Mouse (Mus musculus) right cerebral cortex, postnatal 10 days (tissue): ENCODE results near the gene Vangl1.
"Not testable (repeated sequence)": the region's sequence is repeated elsewhere in the genome, so short reads cannot be mapped to it uniquely, and the experiment has no call there.

Experiments used
- DNase-seq, 2 experiments: peaks; one replicate each; pipeline ENCODE4 v3.0.0; 2021; ENCODE audit warnings: low spot score in 2 of 2

Vangl1 gene

DNA sequence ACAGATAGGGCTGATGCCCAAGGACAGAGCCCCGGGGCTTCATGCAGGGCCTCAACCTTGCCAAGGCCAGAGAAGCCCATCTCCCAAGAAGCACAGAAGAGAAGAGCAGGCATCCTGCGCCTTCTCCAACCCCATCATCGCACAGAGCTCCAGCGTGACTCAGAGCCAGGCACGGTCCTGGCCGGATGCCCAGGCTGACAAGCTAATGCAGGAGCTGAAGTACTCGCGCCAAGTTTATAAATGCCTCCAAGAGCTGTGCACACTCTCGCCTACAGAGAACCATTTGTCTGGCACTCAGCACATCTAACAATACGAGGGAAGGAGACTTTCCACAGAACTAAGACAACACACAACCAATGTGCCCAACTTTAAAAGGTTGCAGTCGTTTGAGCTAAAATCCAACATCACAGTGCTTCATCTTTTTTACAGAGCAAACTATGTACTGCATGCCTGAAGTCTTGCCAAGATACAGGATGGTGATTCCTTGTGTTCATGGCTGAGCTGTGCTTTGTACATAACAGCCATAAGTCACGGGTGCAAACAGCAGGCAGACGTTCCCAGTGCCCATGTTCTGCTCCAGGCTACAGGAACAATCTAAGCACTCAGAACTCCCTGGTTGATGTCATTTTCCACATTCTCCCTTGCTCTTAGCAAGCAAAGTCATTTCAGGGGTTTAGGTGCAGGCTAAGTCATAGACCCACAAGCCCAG lies 35.1 kb downstream of the Vangl1 start:
- DNase-seq = peak; percentile 97 to 98

DNA sequence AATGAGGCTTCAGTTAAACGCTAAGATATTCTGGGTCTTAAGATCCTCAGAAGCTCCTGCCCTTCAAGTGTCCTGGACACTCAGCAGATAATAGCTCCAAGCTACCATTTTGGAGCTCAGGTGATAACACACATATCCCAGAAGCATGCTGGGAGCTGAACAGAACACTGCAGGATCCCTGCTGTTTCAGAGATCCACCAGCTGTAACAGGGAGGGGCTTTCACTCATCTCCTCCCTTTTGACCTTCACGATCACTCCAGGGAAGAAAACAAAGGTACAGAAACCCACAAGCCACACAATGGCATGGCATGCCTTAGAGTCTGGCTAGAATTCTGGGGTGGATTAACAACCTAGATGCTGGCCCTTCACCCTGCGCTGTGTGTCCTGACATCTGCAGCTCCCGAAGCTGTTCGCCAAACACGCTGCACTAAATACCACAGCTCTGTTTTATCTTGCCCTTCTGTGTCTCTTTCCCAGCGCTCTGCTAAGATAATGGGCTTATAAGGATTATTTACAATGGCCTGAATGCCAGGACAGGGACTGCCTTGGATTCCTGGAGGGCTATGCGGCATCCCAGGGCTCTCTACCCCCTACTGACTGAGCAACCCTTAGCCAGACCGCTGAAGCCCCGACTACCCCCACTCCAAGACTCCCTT lies 36.8 kb downstream of the Vangl1 start:
- no peak for DNase-seq

DNA sequence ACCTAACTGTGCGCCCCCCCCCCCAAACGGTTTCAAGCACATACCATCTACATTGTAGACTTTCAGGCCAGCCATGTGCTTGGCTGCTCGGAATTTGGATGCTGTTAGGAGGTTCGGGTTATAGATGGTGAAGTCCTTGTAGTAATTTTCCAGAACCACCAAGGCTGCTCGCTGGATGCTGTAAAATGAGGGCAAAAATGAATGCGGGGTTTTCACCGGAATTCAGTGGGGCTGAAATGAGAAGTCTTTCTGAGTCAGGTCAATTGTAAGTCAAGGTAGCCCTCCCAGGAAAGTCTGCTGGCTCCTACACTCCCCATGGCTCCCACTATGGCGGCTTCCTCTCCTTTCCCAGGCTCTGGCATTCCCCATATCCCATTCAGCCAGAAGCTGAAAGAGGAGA lies 37.7 kb downstream of the Vangl1 start:
- DNase-seq = no peak

DNA sequence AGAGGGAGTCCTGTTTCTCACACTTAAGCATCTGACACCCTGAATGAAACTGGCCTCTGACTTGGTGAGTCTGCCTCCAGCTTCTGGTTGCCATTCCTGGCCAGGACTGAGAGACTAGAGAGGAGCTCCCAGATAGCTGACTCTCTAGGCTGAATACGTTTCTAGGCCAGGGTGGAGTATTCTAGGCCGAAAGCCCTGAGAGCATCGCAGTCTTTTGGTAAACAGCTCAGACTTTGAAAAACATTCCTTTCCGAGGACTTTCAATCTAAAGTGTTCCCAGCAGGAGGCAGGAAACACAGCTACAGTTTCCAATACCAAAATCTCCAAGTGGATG lies 38.2 kb downstream of the Vangl1 start:
- DNase-seq = no peak

DNA sequence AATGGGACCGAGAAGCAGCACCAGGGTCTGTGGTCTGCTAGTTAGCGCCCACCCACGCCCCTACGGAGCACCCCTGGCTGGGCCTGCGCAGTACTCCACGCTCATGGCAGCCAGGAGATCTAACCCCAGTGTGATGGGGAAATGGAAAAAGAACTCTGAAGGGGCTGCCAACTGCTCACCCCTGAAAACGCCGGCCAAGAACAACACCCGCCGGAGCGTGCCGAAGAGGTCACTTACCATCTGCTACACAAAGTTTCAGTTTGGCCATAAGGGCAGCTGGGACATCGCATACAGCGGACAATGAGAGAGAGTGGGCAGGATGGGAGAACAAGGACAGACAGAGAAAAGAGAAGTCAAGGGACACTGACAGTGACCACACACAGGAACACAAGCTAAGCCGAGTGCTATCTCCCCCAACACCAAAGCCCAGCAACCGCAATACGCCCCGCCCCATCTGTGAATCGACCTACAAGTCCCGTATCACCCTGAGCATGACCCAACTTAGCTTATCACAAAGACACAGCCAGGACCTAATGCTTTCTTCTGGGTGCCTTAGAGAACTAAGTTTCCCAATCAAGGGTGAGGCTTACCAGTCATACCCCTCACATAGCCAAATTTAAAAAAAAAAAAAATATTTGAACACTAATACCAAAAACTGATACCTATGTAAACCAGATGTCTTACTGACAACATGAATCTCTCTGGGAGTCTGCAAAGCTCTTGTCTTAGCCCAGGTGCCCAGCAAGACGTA lies 38.8 kb downstream of the Vangl1 start:
- DNase-seq = no peak

DNA sequence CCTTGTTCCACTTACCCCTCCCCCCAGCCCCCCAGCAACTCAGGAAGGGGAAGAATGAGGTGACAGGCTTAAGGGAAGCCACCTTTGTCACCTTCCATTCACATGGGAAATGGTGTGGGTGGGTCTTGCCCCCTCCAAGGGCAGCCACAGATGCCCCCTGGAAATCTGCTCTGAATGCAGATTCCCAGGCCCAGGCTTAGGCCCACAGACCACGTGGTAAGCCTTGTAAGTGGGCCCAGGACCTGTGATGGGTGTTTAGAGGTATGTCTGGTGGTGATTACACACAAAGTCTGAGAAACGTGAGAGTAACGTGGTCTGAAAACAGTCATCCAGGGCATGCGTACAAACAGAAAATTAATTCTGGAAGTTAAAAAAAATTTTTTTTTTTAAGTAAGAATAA lies 39.6 kb downstream of the Vangl1 start:
- no peak for DNase-seq

DNA sequence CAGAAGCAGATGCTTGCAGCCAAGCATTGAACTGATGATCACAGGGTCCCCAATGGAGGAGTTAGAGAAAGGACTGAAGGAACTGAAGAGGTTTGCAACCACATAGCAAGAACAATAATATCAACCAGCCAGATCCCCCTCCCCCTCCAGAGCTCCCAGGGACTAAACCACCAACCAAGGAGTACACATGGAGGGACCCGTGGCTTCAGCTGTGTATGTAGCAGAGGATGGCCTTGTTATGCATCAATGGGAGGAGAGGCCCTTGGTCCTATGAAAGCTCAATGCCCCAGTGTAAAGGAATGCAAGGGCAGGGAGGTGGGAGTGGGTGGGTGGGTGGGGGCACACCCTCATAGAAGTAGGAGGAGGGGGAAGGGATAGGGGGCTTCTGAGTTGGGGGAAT lies 40.6 kb downstream of the Vangl1 start:
- DNase-seq = not testable (repeated sequence)

DNA sequence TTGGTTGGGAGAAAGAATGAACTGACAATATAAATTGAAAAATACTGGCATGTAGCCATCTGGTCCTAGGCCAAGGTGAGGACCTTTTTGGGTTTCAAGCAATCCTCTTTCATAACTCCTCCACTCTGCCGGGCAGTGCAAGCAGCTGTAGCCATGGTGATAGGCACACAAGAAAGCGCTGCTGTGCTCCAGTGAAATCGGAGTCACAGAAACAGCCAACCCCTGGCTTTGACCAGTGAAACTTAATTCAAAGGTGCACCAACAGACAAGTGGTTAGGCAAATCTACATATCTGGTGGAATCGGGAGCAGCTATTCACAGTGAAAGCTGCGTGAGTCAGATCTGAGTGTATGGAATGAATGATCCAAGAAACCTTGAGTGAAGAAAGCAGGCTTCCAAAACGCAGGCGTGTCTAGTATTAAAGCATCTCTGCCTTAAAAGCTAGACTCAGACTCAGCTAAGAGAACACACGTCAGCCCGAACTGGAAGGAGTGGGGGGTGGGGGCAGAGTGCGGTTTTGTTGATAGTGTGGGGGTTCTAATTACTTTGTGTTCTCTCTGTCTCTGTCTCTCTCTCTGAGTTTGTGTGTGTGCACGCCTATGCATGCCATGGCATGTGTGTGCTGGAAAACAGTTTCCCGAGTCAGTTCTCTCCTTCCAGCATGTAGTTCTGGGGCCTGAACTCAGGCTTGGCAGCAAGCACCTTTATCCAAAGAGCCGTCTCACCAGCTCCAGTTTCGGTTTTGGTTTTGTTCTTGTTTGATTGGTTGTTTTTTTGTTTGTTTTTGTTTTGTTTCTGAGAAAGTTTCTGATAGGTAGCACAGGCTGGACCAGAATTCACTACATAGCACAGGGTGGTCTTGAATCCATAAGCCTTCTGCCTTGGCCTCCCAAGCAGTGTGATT lies 44.8 kb downstream of the Vangl1 start:
- peak; percentile 35 to 43 for DNase-seq

DNA sequence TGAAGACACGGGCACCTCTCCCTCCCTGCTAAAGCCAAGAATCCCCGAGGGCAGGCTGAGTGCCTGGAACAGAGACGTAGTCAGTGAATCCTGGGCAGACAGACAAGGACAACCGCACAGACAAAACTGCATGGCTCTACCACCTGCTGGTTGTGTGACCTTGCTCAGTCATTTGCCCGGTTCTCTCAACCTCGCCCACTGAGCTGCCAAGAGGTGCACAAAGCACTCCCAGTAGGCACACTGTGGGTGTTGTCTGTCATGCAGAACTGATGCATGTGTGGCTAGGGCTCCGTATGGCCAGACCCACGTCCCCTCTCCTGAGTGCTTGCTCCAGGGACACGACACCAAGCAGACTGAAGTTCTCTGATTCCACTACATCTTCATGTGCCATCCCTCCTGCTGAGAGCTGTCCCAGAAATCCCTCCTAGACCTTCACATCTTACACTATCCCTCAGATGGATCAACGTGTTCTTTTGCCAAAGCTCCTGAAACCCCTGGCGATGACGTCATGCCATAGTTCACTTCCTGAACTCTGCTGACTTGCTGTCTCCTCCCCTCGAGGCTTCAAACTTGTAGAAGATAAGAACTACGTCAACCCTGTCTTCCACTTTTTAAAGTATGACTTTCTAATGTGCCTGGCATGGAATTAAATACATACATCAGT lies 45.6 kb downstream of the Vangl1 start:
- DNase-seq = no peak

DNA sequence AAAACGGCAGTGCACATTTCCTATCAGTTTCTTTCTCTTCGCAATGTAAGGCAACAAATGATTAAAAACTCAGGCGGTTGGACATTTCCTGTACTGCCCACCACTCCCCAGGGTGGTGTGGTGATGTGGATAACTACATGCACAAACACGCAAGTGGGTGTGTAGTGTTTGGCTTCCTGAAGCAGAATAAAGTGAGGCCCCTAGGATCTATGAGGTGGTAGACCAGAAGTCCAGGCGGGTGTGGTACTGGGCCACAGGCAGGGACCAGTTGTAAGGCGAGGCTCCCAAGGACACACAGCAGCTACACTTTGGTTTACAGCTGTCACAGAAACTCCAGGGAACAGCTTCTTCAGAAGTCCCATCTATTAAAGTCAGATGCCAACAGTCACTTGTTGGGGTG lies 46.8 kb downstream of the Vangl1 start:
- DNase-seq = no peak

DNA sequence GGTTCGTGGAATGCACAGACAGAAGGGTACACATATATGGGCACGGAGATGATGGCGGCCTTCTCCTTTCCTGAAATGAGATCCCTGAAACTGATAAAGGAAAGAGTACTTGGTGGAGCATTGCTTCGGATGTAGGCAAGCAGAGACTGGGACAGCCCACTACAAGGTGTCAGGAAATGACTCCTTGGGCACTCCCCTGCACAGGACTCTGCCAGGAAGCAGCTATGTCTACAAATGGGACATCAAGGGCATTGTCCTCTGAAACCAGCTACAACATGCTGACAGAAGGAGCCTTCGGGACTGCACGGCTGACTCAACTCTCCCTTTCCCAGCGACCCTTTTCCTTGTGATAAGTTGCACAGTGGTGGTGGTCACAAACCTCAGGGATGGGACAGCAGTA lies 47.8 kb downstream of the Vangl1 start:
- no peak for DNase-seq

DNA sequence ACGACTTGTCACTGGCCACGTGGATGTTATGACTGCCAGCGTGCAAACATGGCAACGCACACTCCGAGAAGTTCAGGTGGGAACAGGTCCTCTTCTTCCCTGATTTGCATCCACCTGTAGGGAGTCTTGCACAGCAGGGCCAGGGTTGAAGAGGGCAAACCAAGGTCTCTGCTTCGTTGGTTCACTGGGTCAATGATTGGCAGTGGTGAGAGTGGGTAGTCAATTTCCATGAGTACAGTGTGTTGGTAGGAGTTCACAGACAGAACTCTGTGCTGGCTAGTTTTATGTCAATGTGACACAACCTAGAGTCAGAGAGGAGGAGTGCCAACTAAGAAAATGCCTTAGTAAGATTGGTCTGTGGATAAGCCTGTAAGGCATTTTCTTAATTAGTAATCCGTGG lies 50.4 kb downstream of the Vangl1 start:
- no peak for DNase-seq

DNA sequence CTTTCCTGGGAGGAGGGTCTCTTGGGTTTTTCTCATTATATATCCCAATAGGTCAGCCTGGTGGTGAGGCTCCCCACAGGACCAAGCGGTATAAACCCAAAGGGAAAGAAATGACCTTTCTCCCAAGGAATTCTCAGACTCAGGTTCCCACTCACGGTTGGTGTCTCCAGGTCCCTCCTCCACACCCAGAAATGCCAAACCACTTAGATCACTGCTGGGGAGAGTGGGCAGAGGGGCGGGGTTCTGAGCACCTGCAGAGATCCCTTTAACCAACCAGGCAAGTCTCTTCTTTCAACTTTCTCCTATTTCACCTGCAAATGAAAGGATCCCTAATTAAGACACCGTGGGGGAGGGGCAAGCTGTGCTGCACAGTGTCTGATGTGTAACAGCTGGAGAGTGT lies 51.6 kb downstream of the Vangl1 start:
- DNase-seq = no peak

DNA sequence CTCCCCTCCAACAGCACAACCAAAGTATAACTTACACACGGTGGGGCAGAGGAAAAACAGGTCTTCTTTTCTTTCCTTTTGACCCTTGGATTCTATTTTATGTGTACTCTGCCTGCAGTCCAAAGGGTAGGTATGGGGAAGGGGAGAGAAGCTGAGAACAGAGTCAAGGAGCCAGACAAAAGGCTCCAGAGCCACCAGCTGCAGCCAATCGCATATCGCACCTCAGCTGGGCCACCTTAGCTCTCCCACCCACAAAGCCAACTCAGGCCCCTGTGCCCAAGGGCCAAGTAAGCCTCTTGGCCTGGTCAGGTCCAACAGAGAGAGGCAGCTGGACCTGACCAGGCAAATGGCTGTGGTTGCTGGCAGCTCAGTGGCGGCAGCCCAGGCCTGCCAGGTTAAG lies 52.0 kb downstream of the Vangl1 start:
- DNase-seq = no peak

DNA sequence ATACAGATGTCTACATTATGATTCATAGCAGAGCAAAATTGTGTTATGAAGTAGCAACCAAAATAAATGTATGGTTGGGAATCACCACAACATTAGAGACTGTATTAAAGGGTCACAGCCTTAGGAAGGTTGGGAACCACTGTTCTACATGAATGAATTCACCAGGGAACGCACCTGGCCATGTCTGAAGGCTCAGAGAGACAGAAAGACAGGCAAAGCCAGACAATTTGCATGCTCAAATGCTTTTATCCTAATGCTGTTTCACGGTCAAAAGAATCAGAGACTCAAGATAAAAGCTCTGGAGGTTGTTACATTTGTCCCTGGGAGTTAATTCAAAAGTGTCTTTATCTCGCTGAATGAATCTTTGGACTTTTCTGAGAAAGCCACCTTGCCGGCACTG lies 52.6 kb downstream of the Vangl1 start:
- DNase-seq = no peak

DNA sequence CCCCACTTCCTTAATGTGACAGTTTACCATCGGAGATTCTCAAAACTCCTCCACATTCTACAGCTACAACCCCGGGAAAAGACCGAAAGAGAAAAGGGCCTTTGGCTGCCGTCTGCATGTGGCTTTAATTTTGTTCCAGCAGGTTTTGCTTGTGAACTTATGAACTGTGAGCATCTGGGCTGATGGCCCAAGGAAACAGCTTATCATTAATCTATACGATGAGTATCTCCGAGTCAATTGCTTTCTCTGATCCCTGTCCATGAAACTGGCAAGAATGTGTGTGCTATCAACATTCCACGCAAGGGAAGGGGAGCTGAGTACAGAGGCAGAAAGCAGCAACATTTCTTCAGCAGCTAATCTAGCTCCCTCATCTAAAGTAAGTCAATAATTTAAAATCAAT lies 54.6 kb downstream of the Vangl1 start:
- DNase-seq = no peak

DNA sequence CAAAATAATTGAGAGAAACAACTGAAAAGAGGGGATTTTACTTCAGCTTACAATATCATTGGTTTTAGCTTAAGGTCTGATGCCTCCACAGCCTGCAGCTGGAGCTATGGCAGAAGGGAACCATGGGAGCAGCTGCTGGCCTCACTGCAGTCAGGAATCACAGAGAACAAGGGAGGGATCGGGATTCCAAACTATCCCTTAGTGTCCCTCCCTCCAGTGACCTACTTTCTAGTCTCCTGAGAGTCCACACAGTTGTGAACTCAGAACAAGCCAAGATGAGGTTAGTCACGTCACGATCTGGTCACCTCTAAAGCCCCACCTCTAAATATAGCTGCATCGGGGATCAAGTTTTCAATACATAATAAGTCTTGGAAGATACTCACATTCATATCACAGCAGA lies 57.3 kb downstream of the Vangl1 start:
- DNase-seq = no peak

DNA sequence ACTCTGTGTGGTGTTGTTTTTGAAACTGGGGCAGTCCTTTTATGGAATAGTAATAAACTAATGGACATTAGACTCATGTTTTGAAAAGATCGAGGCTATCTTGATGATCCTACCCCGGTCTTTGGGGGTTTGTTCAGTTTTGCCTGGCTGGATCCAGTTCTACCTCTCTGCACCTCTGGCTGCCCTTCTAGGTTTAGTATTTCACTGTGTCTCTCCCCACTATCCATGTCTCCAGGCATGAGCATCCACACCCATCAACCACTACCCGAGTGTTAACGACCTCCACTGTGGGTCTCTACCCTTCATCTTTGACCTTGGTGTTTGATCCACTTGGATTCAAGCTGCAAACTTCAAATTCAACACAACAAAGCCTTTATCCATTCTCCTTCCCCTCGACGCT lies 58.1 kb downstream of the Vangl1 start:
- no peak for DNase-seq

DNA sequence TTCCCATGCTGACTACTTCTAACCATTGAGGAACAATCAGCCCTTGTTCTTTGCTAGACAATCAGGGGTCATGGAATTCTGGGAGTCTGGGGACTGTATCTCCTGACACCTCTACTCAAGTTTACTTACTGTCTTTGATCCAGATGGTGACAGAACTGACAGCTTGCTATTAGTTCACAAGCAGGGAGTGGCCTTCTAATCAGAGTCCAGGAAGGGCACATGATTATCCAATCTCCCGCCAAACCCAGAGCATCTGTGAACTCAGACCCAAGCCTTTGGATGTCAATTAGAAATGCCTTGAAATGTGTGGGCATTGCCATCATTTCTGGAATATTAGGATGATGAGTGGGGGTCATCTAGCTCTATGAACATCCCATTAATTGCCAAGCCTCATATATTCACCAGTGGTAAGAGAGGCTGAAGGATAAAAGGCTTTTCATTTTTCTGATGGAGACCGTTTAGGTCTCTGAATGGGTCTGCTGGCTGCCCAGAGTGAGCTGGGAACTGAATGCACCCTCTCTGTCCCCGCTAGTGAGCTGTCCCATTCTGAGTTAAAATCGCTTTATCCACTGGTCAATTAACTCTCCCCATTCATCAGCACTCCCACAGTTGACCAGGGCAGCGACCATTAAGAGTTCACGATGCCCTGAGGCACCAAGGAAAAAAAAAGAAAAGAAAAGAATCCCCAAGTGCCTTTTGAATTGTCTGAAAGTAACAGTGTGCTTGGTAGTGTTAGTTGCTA lies 58.7 kb downstream of the Vangl1 start:
- no peak for DNase-seq

DNA sequence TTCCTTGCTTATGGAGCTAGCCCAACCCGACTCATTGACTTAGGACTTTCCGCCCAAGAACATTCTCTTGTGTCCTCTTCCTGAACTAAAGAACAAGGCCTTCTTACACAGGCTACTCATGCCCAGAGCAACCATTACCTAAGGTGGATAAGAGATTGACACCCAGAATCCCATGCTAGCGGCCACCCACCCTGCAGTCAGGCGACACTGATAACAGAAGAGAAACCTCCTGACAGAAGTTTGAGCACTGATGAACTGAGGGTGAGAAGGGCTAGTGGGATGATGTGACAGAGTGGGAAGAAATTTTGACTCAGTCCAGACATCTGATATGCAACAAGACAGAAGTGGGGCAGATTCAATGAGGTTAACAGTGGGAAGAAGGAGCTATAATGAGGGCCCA lies 60.1 kb downstream of the Vangl1 start:
- DNase-seq = no peak

DNA sequence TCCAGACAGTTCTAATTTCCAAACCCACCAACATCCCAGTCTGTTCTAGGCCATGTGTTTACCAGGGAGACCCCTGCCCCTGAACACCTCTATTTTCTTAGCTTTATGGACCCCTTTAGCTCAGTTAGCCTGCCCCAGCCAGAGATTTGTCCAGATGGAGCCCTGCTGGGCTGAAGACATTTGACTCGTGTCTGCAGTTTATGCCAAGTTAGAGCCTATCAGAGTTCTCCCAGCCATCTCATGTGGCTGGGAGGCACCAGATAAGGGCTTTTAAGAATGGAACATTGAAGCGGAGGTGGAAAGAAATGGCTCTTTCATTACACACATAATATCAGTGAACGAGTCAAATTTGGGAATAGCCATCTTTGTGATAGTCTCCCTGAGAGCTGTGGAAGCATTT lies 61.0 kb downstream of the Vangl1 start:
- no peak for DNase-seq
